Mouse (Mus musculus) cerebellum, adult 11 months (tissue): ENCODE measurements around the gene Cyp1b1.
A peak's percentile ranks its signal among the peaks of the same experiment; 100 is the strongest.

Source experiments
- DNase-seq: peaks from one replicate; pipeline ENCODE4 v3.0.0; 2022

Gene Cyp1b1

DNA sequence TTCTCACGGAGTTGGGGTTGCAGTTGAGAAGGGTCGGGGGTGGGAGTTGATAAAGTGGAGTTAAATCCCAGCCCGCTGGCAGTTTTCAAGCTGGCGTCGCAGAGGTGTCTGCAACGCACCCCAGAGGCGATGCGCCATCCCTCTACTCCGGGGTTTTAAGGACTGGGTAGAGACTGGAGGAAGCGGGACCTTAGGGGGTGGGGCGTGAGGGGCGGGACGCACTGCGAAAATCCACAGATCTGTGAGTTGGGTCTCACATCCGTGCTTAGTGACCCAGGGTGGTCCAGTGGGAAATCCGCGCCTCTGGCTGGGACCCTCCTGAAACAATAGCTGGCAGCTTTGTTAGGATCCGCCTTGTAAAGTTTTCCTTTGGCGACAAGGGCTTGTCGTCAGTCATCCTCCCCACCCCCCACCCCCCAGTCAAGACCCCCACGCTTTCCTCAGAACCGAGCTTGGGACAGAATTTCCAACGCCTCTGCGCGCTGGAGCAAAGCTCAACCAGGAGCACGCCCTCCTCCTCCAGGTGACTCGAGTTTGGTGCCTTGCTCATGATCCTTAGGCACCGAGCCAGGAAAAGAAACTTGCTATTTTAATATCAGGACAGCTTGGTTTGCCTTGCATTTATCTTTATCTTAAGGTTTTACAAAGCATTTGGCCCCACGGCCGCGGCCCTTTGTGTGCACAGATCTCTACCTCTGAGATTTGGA lies at the start of gene Cyp1b1:
Gene Cyp1b1 (minus strand): TSS at position 131 of the 707 bp plus-strand sequence.
- DNase-seq: no peak

DNA sequence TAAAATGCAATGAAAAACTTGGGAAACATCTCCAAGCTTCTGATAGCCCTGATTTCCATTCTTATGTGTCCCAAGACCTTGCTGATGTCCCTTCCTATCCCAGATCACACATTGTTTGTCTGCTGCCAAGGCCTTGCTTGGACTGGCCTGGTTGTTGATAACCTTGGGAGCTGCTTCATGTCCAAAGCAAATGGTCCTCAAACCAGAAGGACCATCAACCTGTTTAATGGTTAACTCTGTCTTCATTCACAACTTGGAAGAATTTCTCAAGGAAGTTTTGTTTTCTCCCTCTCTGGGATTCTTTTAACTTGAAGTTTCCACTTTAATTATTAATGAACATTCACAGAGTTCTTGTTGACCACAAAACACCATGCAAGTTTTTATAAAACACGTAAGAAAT lies 47.0 kb upstream of the Cyp1b1 start:
- no peak for DNase-seq

DNA sequence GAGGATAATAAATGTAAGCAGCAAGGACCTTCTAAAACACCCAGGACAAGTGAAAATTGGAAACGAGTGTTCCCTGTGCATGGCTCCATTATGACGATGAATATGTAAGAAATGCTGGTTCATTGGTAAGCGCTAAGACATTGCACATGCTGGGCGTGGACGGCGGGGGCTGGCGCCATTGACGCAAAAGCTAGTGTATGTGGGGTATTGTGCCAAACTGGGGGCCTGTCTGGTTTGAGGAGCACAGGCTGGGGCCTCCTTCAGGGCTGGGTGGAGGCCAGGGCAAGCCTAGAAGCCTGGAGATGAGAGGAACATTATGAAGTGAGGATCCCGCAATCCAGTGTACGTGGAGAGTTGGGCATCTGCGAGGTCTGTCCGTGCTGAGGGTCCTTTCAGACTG lies 39.0 kb upstream of the Cyp1b1 start:
- no peak for DNase-seq

DNA sequence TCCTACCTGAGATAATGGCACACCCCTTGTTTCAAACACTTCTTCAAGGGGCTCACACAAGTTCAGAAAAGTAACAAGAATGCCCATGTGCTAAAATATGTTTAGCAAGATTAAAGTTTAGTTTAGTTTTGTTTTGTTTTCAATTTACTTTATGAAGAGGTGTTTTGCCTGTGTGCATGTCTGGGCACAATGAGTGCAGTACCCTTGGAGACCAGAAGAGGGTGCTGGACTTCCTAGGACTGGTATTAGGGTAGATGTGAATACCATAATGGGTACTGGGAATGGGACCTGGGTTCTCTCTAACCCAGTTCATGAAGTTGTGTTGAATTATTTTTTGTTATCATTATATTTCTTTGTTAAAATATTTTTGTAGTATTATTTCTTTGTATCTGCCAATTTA lies 38.0 kb upstream of the Cyp1b1 start:
- DNase-seq: no peak

DNA sequence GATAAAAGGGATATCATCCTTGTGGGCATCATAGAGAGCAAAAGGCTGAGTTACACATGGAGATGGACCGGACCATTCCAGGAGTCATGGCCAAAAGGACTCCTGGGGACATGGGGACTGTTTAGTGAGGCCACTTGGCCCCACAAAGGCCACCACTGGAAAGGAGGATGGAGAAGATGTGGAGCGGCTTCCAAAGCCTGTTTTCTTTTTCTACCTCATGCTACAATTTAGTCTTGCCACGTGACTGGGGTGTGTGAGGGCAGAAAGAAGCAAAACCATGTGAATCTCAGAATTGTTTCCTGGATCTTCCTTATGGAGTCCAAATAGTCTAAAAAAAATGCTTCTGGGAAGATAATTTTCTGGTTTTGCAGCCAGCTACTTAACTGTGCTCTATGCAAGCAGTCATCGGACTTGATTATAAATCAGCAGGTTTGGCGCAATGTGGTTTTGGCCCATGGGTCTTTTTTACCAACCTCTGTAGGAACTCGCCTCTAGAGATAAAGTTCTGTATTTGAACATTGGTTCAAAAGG lies 36.9 kb upstream of the Cyp1b1 start:
- no peak for DNase-seq

DNA sequence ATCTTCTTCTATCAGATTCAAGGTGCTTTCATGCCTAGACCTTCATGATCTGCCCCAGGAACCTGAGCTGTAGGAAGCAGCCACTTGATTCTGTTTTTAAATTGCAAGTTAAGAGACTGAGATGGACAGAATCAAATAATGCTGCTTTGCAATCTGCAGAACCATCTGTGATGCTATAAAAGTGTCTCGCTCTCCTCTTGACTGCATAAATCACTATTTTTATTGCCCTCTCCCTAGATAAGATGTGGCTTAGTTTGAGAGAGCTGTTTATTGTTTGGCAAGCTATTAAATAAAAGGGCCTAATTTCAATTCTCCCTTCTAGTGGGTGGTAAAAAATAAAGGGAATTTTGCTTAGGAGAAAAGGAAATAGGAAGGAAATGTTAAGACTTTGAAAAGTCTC lies 34.8 kb upstream of the Cyp1b1 start:
- DNase-seq: no peak

DNA sequence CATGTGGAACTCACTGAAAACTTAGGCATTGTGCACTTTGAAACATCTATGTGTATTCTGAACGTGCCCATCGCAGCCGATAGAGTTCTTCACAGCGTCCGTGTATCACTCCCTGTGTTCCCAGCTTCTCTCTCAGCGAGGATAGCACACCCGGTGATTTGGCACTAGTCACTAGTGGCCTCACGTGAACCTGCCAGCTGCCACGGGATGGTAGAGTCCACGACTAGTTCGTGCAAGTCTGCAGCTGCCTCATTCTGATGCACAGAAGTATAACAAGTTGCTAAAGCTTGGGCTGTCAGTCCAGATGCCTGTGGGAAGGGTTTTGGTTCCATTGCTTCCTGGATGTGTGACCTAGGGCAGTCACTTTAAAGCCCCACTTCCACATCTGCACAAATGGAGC lies 32.1 kb upstream of the Cyp1b1 start:
- no peak for DNase-seq

DNA sequence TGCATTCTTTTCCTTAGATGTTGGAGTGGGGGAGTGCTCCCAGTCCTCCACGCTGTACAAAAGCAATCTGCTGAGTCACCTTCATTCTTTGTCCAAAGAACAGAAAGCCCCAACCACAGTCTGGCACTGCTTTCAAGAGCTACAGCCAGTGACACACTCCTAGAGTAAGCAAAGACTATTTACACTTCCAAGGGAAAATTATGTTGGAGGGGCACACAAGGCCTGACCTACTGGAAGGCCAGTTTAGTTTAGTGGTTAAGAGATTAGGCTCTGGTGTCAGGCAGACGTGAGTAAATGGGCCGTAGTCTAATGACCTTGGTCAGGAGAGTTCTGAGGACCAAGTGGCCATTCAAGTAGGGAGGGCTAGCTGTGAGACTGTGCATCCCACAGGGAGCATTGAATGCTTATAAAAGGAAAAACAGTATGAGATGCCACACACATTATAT lies 31.3 kb upstream of the Cyp1b1 start:
- DNase-seq: no peak

DNA sequence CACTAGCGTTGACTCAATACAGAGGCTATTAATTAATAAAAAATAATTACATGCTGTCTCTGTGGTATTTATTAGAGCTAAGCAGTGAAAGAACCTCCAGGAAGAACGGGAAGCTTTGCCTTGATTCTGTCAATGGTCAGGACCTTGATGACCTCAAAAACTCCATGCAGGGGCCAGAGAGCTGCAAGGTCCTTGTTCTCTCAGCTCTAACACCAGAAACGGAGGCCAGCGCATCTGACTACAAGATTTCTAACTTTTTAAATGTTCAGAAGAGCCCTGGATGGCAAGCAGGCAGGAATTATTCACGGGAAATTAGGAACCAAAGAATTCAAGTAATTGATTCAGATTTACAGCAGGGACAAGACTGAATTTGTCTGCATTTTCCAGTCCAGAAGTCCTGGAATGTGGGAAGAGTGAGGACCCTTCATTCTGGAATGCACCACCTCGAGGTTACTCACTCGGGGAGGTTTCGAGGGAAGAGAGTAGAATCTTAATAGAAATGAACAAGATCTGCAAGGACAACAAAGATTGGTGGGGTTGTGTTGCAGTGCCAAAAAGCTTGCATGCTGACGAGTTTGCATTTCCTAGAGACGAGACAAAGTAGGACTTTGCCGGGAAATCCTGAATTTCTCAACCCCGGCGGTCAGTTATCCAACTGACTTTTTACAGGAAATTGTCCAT lies 30.3 kb upstream of the Cyp1b1 start:
- DNase-seq: no peak

DNA sequence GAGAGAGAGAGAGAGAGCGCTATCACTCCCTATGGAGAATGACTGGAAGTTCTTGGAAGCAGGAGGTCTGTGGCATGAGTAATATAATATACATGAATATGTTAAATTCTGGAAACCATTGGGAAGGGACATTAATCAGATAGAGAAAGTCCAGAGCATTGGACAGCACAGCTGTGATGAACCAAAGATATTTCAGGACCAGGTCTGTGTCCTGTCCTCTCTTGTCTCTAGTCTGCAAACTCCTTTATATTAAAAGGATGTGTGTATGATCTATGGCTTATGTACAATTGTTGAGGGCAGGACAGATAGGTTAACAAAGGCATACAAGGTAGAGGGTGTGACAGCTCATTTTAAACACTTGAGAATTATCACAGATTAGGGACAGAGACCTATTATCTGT lies 28.6 kb upstream of the Cyp1b1 start:
- no peak for DNase-seq

DNA sequence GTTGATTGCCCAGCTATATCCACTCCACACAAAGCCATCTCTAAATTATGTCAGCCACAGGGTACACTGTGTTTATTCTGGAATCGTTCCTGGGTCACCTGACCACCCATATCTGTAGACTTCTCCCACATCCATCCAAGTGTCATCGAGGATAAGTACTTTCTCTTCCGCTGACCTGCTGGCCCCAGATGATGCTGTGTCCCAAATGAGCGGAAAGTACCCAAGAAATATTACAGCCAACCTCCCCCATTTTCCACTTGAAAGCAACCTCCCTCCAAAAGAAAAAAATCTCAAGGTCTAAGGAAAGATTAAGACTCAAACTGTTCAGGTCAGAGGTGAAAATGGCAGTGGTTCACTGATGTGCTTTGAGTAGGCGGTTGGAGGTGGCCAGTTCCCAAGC lies 27.8 kb upstream of the Cyp1b1 start:
- no peak for DNase-seq

DNA sequence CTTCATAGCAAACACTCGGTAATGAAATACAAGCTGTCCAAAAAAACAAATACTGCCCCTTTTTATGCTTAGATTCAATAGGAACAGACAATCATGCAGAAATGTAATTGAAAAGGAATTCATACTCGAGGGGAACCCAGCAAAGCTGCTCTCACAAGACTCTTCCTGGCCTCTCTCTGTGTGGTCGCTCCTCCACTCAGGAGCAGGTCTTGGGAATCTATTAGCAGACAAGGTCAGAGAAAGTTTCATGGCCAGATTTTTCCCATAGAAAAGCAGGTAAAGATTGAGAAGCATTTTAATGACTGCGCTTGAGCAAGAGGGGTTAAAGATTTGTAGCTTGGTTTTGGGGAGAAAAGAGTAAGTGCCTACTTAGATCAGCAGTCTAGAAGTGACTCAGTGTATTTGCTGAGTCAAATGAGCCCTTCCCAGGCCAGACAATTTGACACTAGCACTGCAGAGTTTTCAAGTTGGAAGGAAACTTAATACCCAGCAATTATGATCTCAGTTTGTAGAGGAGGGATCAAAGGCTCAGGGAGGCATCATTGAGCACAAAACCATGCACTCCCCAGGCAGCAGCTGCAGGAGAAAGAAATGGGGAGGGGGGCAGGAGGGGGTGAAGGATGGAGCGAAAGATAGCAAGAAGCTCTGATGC lies 24.1 kb upstream of the Cyp1b1 start:
- no peak for DNase-seq

DNA sequence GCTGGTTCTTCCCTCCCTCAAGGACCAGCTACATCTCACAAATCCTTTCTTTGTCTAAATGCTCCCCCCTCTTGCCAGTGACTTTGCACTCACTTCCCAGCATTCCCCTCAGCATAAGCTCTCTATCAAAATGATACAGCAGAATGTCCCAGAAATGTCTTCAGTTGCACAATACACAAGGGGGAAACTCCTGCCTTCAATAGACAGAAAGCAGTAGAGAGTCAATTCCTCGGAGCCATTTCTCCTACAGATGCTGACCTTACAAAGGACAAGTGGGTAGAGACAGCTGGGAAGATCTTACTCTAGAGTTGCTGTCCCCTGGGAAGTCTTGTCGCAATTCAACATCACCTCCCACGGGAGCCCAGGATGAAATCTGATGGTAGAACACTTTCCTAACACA lies 22.7 kb upstream of the Cyp1b1 start:
- DNase-seq: no peak

DNA sequence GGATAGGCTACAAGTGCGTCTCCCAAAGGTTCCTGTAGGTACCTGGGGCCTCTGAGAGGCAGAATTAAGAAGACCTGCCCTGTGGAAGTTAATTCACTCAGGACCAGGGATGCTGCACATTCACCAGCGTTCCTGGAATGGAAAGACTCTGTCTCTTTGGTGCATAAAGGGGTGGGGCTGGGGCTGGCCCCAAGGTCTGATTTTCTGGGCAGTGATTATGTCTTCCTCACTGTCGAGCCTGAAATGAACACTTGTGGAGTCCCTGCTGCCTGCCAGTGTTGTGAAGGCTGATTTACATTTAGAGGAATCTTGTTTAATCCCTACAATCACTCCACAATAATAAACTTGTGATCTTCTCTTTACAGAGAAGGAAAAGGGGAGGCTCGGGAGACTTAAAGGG lies 18.2 kb upstream of the Cyp1b1 start:
- no peak for DNase-seq

DNA sequence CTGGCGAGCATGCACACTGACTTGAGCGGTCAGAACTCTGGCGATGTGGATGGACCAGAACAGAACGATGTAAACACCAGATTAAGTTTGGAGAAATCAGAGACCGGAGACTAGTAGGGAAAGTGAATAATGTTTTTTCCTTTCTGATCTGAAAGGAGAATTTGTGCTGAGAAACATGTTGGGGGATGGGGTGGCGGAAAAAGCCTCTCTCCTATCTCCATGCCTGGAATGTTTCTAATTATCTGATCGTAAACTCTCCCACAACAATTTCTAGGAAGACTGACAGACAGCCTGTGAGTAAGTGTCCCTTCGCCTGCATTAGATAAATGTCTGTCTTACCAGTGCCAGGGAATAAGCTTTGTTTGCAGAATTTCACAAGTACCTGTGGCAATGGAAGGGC lies 16.1 kb upstream of the Cyp1b1 start:
- DNase-seq: no peak

DNA sequence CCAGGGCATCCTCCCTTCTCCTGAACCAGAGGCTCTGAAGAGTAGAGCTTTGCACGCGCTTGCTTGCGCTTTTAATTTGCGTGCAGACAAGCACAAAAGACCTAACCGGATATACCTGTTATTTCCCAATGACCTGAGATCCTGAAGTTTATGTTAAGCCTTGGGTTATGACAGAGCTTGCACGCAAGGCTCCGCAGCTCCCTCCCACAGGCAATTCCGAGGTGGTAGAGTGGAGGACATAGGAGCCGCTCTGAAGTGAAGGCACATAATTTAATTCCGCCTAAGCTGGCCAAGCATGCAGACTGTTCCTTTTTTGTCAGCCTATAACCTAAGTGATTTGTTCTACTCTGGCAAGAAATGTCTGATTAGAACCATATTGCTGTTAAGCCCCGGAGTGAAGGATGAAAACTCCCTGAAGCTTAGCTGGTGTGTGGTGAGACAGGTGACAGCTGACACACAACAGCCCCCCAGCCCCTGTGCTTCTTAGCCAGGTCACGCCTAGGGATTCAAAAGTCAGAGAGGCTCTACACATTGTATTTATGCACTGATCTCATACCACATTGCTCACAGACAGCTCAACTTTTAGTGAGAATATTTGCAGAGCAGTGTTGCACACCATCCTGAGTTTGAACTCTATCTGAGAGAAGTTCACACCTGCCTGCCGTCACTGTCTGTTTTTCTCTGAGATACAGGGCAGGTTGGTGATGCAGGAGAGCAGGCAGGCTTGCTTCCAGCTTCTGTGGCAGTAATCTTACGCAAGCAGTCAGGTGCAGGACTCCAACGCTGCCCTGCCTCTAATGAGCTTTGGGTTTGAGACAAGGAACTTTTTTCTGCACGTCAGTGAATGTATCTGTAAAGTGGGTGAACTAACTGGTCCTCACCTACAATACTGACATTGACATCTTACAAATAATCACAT lies 14.0 kb upstream of the Cyp1b1 start:
- no peak for DNase-seq

DNA sequence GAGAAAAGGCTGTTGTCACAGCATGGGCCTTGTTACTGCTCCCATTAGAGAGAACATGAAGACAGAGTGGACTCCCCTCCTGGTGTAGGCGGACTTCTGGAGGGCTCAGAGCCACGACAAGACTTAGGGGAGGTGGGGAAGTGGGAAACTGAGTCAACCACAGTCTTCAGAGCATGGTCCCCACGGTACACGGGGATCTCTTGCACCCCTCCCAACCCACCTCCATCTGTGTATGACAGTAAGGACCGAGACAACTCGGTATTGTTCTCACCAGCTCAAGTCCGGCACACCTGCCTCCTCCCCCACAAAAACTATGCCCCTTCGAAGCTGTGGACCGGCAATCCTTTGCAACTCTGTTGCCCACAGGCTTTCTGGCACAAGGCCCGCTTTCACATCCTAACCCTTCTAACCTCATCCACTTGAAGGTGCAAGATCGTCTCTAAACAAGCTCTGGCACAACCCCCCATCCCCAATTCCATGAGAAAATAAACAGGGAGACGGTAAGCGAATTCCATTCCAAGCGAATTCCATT lies 13.3 kb upstream of the Cyp1b1 start:
- DNase-seq: no peak

DNA sequence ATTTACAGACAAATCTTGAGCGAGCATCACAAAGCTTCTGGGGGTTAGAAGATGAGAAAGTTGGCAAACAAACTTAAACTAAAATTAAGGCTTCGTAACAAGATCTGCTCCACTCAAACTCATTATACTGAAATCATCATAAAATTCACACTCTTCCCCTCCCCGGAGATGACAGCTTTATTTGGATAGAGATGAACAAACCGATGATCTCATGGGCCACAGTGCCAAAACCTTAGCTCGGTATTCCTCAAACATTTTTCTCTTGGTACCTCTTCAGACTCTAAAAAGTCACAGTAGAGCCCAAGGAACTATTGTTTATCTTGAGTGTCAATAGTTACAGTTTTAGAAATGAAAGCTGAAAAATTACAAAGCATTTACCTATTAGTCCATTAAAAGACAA lies 11.8 kb upstream of the Cyp1b1 start:
- DNase-seq: no peak

DNA sequence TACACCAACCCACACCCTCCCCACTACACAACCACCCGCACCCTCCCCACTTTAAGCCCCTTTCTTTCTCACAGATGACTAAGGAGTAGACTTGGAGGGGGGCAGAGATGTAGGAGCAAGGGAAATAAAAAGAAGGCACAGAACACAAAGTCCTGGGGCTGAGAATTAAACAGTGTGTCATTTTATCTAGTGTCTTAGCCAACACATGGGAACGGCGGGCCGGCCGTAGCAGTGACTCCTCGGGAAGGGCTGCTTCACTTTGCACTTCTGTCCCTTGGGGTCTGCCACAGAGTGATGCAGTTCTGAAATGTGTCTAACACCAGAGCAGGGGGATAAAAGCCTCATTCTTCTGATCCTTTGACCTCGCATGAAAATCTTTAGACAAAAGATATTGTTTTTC lies 5.8 kb upstream of the Cyp1b1 start:
- no peak for DNase-seq

DNA sequence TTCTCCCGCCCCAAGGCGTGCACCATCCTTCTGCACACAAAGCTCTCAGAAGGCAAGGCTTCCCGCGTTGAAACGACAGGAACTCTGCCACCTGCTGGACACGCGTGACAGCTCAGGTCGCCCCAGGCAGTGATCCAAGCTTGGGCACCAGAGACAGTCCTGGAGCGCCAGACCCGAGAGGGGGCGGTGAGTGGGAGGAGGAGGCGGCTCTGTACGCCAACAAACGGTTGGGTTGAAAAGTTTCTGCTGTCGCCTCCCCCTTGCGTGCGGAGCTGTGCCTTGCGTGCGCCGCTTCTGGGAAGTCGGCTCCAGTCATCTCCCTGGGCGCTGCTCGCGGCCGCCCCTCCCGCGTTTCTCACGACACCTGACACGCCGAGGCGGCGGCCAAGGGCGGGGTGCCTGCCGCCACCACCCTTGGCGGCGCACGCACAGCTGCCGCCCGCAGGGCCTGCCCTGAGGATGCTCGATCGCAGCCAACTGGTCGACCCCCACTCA lies 835 bp upstream of the Cyp1b1 start:
- DNase-seq: peak; percentile 66

DNA sequence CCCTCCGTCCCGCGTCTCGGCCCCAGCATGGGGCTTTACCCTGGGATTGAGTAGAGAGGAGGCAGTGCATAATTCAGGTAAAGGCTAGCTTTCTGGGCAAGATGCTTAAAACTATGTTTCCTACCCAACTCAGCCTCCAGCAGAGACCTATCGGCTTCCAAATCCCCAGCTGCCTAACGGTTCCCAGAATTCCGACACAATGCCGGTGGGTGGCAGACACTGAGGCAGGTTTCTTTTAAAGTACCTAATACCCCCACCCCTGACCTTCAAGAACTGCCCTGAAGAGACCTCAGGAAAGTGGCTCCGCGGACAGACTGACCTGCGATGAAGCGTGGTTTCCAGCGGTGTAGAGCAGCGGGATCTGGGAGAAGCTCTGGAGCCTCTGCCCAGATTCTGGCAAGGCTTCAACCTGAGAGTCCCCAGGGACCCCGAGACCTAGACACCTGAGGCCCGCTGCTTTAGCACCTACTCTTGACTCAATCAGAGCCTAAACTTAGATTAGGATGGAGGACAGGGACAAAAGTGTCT lies 429 bp downstream of the Cyp1b1 start:
- DNase-seq: no peak
